Mouse (Mus musculus): ENCODE data around the gene Aurkaip1. TPM values are rescaled to one million over a fixed set of nuclear protein-coding genes. Genes with fewer than 3 reads are reported as not detected.

Gene Aurkaip1
- total RNA-seq, 2 experiments from 2014 or later, result 149 to 159 TPM

DNA sequence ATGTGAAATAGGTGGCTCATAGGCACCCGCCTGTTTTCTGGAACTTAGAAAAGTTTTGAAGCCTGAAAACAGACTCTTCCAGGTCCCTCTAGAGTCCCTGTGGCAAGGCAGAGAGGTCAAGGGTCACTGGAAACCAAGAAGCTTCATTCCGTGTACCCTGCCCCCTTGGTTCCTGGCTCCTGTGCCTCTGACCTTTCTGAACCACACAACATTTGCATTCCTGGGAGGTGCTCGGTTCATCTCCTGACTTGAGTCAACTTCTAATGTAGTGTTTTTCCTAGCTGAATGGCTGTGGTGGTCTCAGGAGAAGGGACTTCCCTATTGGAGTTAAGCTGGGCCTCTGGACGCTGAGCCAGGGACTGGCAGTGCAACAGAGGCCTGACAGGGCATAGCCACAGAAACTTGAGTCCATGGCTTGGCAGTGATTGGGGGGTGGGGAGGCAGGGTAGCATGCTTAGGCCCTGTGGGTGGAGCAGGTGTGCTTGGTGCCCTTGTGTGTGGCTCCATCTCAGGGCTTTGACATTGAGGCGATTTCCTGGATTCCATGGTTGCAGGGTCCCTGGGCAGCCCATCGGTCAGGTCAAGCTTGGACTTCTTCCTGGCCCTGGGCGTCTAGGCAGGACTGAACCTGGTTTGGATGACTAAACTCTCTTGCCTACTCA, 17.5 kb downstream of the Aurkaip1 start:
- ATAC-seq (replicated peaks; ENCODE audit: poor library complexity, severe bottlenecking), result no peak; the same call in 1 of the 2 replicates

DNA sequence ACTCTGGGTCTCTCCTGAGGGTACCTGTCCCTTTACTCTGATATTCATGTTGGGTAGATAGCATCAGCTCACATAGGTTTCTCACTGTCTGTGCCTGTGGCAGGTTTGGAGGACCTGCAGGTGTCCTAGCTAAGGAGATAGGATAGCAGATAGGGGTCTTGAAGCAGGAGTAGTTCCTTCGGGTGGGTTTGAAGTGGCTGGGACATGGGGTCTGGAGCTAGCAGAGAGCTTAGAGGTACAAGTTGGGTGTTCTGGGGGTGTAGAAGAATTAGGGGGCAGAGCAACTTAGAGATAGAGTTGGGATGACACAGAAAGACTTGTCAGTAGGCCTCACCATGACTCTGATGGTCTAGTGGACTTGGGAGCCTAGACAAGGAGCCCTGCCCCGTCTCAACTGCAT, 18.3 kb downstream of the Aurkaip1 start:
- no peak for ATAC-seq (replicated peaks; ENCODE audit: poor library complexity, severe bottlenecking)

DNA sequence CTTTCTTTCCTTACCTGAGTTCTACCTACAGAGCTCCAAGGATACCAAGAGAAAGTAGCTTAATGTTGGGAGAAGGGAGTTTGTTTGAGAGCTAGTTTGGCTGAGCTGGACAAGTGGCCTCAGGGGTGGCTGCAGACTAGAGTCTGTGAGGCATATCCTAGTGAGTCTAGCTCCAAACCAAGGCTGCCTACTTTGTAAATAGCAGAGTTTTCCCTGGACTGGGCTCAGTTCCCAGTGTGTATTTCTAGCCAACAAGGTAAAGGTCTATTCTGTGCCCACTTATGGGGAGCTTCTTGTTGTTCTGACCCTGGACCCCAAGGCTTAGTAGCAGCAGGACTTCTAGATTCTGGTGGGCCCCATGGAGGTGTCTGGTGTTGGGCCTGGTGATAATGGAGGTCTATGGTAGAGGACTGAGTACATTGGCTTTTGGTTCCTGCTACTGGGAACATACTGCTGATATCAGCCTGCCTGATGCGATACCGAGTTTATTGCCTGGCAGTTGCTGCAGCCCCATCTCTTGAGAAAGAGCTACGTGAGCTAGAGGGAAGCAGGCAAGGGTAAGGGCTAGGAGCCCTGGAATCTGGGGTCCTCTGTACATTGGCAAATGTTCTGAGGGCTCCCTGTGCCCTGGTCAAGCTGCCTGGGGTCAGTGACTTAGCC, 18.9 kb downstream of the Aurkaip1 start:
- no peak for ATAC-seq (replicated peaks; ENCODE audit: poor library complexity, severe bottlenecking)

DNA sequence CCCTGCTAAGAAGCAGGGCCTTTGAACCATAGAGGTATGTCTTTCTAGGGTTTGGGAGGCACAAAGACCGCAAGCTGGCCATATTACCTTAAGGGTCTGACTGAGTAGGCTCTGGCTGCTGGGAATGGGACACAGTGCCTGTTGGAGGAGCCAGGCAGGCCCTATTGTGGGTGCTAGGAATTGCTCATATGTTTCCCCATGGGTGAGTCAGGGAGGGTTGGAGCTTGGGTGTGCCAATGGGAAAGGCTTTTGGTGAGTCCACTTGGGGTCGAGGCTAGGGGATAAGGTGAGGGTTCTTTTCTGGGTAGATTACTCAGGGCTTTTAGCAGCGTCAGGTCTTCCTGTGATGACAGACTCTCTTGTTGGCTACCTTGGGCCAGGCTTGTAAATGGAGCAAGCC, 20.3 kb downstream of the Aurkaip1 start:
- ATAC-seq (replicated peaks; ENCODE audit: poor library complexity, severe bottlenecking), result no peak

DNA sequence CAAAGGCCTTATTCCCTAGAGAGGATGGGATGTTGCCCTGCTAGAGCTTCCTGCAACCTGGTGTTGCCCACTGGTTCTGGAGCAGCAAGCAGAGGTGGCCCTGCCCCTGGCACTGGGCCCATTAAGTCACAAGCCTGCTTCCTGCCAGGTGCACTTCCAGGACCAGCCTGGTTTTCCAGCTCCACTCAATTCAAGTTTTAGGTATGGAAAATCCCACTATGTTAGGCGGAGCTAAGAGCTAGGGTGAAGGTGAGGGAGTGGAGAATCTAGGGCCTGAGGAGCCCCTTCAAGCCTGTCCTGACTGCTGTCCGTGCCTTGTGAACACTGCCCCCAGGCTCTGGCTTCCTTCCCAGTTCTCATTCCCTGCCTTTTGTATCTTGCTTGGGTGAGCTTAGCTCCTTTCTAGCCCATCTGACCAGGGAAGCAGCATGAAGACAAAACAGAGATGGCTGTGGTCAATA, 20.9 kb downstream of the Aurkaip1 start:
- ATAC-seq (replicated peaks; ENCODE audit: poor library complexity, severe bottlenecking), result no peak

DNA sequence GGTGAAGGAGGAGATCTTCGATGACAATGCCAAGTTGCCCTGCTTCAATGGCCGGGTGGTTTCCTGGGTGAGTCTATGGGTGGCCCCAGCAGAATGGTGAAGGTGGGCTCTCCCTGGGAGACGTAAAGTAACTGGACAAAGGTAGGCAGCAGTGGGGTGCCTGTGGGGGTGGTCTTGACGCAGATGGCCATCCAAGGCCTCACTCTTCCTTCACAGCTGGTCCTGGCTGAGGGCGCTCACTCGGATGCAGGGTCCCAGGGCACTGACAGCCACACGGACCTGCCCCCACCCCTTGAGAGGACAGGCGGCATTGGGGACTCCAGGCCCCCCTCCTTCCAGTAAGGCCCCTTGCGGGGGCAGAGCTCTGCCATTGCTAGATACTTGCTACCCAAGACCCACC, 22.3 kb downstream of the Aurkaip1 start:
- no peak for ATAC-seq (replicated peaks; ENCODE audit: poor library complexity, severe bottlenecking)

DNA sequence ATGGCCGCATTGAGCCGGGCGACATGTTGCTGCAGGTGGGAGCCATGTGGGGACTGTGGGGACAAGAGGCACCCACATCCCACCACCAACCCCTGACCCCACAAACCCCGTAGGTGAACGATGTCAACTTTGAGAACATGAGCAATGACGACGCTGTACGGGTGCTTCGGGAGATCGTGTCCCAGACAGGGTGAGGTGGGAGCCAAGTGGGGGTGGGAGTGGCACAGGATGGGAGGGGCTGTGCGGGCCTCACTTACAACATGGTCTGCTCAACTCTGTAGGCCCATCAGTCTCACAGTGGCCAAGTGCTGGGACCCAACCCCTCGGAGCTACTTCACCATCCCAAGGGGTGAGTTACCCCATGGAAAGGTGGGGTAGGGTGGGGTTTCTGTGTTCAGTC, 23.9 kb downstream of the Aurkaip1 start:
- no peak for ATAC-seq (replicated peaks; ENCODE audit: poor library complexity, severe bottlenecking)

DNA sequence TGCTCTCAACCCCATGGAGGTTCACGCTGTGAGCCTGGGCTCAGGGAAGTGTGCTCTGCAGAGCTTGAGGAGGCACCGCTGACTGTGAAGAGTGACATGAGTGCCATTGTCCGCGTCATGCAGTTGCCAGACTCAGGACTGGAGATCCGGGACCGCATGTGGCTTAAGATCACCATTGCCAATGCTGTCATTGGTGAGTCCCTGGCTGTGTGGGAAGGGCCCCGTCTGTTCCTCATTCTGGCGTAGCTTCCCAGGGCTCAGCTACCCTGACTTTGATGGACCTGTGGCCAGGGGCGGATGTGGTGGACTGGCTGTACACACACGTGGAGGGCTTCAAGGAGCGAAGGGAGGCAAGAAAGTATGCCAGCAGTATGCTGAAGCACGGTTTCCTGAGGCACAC, 25.0 kb downstream of the Aurkaip1 start:
- ATAC-seq (replicated peaks; ENCODE audit: poor library complexity, severe bottlenecking), result 0 out of 2 replicates have a peak, but pooled peaks have one; percentile 17

DNA sequence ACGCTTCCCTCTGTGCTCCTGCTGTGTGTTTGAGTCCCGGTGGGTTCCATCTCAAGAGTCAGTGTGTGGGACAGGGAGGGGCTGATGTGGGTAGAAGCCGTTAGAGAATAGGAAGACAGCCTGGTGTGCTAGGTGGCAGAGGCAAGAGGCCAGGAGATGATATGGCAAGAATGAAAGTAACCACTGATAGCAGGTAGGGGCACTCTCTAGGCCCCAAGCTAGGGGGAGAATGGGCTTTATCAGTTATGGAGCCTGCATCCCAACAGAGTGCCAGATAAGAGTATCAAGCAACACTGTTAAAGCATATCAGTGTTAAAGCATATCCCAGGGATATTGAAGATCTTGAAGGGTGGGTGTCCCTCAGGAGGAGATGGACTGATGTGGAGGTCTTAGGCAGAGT, 25.8 kb downstream of the Aurkaip1 start:
- no peak for ATAC-seq (replicated peaks; ENCODE audit: poor library complexity, severe bottlenecking)

DNA sequence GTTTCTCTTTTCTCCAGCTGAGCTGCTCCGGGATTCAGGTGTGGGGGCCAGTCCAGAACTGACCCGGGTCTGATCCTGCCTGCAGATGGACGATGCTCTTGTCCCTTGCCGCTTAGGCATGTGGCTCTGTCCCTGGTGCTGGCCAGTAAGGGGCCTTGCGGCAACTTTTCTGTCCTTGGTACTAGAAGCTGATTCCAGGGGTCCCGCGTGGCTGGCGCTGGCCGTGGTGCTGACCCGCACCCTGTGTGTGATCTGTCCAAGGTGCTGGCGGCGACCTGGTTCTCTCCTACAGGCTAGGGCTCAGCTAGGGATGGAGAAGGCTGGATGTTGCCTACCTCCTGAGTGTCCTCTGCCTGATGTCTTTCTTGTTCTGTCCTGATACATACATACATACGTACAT, 28.2 kb downstream of the Aurkaip1 start:
- ATAC-seq (replicated peaks; ENCODE audit: poor library complexity, severe bottlenecking), result peak; percentile 78

DNA sequence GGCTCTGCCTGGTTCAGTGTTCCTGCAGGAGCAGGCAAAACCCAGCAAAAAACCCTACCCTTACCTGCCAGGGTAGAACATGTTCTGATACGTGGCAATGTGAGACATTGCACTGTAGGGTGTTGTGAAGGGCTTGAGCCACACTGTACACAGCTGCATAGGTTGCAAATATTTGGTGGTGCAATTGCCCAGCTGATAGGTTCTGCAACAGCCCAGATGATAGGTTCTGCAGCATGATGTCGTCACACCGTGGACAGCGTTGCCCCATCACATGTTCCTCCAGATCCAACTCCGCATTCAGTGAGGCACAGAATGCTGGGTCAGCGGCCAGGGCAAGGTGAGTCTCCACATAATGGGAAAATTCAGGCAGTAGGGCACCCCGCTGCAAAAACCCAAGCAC, 30.7 kb downstream of the Aurkaip1 start:
- peak; percentile 60 for ATAC-seq (replicated peaks; ENCODE audit: poor library complexity, severe bottlenecking)

DNA sequence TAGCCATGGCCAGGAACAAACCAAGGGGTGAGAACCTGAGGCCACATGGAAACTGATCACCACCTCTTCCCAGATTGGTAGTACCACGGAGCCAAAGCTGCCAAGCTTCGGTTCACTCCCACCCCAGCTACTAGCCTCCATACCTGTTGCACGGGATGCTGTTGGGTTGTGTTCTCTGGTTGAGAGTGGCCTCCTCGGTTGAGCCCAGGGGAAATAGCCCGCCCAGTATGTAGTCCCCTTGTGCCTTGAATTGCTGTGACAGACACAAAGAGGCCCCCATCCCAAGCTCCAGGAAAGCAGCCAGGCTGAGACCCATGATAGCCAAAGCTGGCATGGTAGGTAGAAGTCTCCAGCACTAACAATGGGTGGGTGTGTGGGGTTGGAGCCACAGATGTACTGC, 31.9 kb downstream of the Aurkaip1 start, which contains the start of gene Tas1r3:
TSS of gene Tas1r3 (minus strand) at position 362 of the 400 bp plus-strand sequence.
- ATAC-seq (replicated peaks; ENCODE audit: poor library complexity, severe bottlenecking), result no peak

DNA sequence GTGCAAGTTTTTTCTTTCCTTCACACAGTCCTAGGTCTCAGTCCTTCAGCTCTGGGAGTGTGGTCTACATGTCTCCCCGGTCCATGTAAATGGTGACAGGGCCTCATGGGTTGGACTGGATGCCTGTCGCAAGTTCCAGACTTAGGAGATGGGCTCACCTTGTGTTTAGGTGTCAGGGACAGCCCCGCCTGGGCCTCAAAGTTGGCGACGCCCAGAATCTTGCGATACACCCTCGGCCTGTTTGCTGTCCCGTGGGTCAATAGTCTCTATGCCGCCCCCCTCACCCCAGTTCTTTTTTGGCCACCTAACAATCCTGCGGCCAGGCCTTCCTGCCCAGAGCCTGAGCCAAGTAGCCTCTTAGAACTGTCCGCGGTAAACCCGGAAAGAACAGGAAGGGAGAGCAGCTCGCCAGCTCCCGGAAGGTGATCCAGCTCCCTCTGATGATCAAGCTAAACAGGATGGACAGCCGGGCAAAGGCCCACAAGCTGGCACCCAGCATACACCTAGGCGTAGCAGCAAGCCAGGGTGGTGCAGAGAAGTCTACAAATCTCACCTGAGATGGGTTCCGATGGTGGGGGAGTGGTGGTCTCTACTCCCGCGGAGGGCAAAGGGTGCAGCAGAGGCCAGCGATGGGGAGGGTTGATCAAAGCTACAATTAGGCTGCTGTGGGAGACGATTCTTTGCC, 37.7 kb downstream of the Aurkaip1 start:
- ATAC-seq (replicated peaks; ENCODE audit: poor library complexity, severe bottlenecking), result peak; percentile 47

DNA sequence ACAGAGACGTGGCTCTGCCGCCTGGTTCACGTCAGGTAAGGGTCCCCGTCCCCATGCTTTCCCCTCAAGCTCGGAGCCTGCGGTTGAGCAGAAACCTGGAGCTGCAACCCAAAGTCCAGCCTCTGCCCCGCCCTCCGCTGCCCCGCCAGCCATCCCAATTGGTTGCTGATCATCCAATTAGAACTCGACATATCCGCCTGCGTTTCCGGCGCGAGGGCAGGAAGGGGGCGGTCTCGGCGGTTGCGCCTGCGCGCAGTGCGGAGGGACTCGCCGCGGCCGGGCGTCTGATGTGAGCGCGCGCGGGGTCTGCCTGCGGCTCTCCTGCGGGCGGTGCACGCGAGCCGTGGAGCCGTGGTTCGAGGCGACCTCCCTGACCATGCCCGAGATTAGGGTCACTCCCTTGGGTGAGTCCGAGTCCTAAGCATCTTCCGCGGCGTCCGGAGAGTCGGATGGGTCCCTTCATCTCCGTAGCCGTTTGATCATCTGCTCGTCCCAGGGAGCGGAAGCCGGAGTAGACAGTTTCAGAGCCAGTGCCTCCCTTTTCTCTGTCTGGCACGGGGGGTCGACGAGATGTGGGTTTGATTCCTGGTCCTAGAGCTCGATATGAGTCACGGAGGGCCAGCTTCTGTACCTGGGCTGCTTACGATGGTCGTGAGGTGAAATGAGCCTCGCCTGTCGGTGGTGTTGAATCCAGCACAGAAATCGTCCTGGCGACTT, 38.4 kb downstream of the Aurkaip1 start, which contains the start of the genes Cptp and Ints11:
TSS of gene Cptp (minus strand) at position 124 of the 717 bp plus-strand sequence.
TSS of gene Ints11 (plus strand) at position 230 of the 717 bp plus-strand sequence.
- ATAC-seq (replicated peaks; ENCODE audit: poor library complexity, severe bottlenecking), result peak; percentile 95

DNA sequence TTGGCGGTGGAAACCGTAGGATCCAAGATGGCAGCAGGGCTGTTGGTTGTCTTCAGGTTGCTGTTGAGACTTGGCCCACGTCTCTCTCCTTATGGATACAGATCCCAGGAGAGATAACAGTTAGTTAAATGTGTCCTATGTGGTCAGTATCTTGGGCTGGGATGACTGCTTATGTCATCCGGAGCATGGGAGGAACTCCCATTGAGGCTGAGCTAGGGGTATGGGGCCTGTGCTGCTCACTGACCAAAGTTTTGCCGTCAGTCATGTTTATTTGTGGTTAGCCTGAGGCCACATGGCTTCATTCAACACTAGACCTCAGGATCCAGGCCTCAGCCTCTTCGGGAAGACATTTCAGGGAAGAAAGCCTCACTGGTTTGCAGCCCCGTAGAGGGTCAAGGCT, 40.3 kb downstream of the Aurkaip1 start:
- no peak for ATAC-seq (replicated peaks; ENCODE audit: poor library complexity, severe bottlenecking)

Other genes starting within 250 kb of the Aurkaip1 start
- gene Slc35e2, start 229.9 kb upstream of the Aurkaip1 start, total RNA-seq (2014; fragmentation: Nextera tagmentation), result 10.4 and 16.8 TPM in 2 replicates
- gene Slc35e2, start 229.9 kb upstream of the Aurkaip1 start, total RNA-seq (2017), result 6.9 and 10.3 TPM in 2 replicates
- 53.9 and 57.8 TPM in 2 replicates for gene Cdk11b, start 206.4 kb upstream of the Aurkaip1 start, total RNA-seq (2014; fragmentation: Nextera tagmentation)
- gene Cdk11b, start 206.4 kb upstream of the Aurkaip1 start, total RNA-seq (2017), result 42.1 and 44.8 TPM in 2 replicates
- gene Gm10563, start 185.9 kb upstream of the Aurkaip1 start, total RNA-seq (2014; fragmentation: Nextera tagmentation), result not detected in 2 replicates
- not detected in 2 replicates for gene Gm10563, start 185.9 kb upstream of the Aurkaip1 start, total RNA-seq (2017)
- not detected in 2 replicates for gene Mmp23, start 177.9 kb upstream of the Aurkaip1 start, total RNA-seq (2014; fragmentation: Nextera tagmentation)
- gene Mmp23, start 177.9 kb upstream of the Aurkaip1 start, total RNA-seq (2017), result not detected in 2 replicates
- 2.9 and 18.0 TPM in 2 replicates for gene Mib2, start 162.1 kb upstream of the Aurkaip1 start, total RNA-seq (2014; fragmentation: Nextera tagmentation)
- 15.6 and 17.7 TPM in 2 replicates for gene Mib2, start 162.1 kb upstream of the Aurkaip1 start, total RNA-seq (2017)
- gene Fndc10, start 136.9 kb upstream of the Aurkaip1 start, total RNA-seq (2014; fragmentation: Nextera tagmentation), result 2.8 and 7.6 TPM in 2 replicates
- 0.88 and 2.1 TPM in 2 replicates for gene Fndc10, start 136.9 kb upstream of the Aurkaip1 start, total RNA-seq (2017)
- 58.5 and 75.8 TPM in 2 replicates for gene Ssu72, start 126.5 kb upstream of the Aurkaip1 start, total RNA-seq (2014; fragmentation: Nextera tagmentation)
- gene Ssu72, start 126.5 kb upstream of the Aurkaip1 start, total RNA-seq (2017), result 80.5 and 99.6 TPM in 2 replicates
- gene Tmem240, start 96.5 kb upstream of the Aurkaip1 start, total RNA-seq (2014; fragmentation: Nextera tagmentation), result 0.32 and 0.95 TPM in 2 replicates
- 0.31 TPM in 1 of 2 replicates, not detected in the other for gene Tmem240, start 96.5 kb upstream of the Aurkaip1 start, total RNA-seq (2017)
- 66.8 and 134 TPM in 2 replicates for gene Atad3a, start 70.2 kb upstream of the Aurkaip1 start, total RNA-seq (2014; fragmentation: Nextera tagmentation)
- gene Atad3a, start 70.2 kb upstream of the Aurkaip1 start, total RNA-seq (2017), result 95.3 and 118 TPM in 2 replicates
- not detected in 2 replicates for gene Vwa1, start 56.6 kb upstream of the Aurkaip1 start, total RNA-seq (2014; fragmentation: Nextera tagmentation)
- gene Vwa1, start 56.6 kb upstream of the Aurkaip1 start, total RNA-seq (2017), result 0.26 and 0.36 TPM in 2 replicates
- not detected in 2 replicates for gene Tmem88b, start 45.4 kb upstream of the Aurkaip1 start, total RNA-seq (2014; fragmentation: Nextera tagmentation)
- not detected in 2 replicates for gene Tmem88b, start 45.4 kb upstream of the Aurkaip1 start, total RNA-seq (2017)
- not detected in 2 replicates for gene Ankrd65, start 40.8 kb upstream of the Aurkaip1 start, total RNA-seq (2014; fragmentation: Nextera tagmentation)
- not detected in 2 replicates for gene Ankrd65, start 40.8 kb upstream of the Aurkaip1 start, total RNA-seq (2017)
- gene Mrpl20, start 28.4 kb upstream of the Aurkaip1 start, total RNA-seq (2014; fragmentation: Nextera tagmentation), result 191 and 198 TPM in 2 replicates
- gene Mrpl20, start 28.4 kb upstream of the Aurkaip1 start, total RNA-seq (2017), result 84.2 and 91.1 TPM in 2 replicates
- gene Ccnl2, start 18.8 kb upstream of the Aurkaip1 start, total RNA-seq (2014; fragmentation: Nextera tagmentation), result 94.6 and 104 TPM in 2 replicates
- 75.5 and 84.0 TPM in 2 replicates for gene Ccnl2, start 18.8 kb upstream of the Aurkaip1 start, total RNA-seq (2017)
- 0.39 TPM in 1 of 2 replicates, not detected in the other for gene Mxra8, start 8.4 kb downstream of the Aurkaip1 start, total RNA-seq (2014; fragmentation: Nextera tagmentation)
- not detected in 2 replicates for gene Mxra8, start 8.4 kb downstream of the Aurkaip1 start, total RNA-seq (2017)
- 10.1 and 20.3 TPM in 2 replicates for gene Dvl1, start 16.1 kb downstream of the Aurkaip1 start, total RNA-seq (2014; fragmentation: Nextera tagmentation)
- gene Dvl1, start 16.1 kb downstream of the Aurkaip1 start, total RNA-seq (2017), result 12.4 and 21.6 TPM in 2 replicates
- gene Tas1r3, start 32.1 kb downstream of the Aurkaip1 start, total RNA-seq (2014; fragmentation: Nextera tagmentation), result 1.5 TPM in 1 of 2 replicates, not detected in the other
- 0.30 and 0.93 TPM in 2 replicates for gene Tas1r3, start 32.1 kb downstream of the Aurkaip1 start, total RNA-seq (2017)
- gene Cptp, start 38.2 kb downstream of the Aurkaip1 start, total RNA-seq (2014; fragmentation: Nextera tagmentation), result 9.4 and 16.7 TPM in 2 replicates
- 7.0 and 7.8 TPM in 2 replicates for gene Cptp, start 38.2 kb downstream of the Aurkaip1 start, total RNA-seq (2017)
- gene Ints11, start 38.3 kb downstream of the Aurkaip1 start, total RNA-seq (2014; fragmentation: Nextera tagmentation), result 49.0 and 64.7 TPM in 2 replicates
- gene Ints11, start 38.3 kb downstream of the Aurkaip1 start, total RNA-seq (2017), result 34.7 and 37.9 TPM in 2 replicates
- 21.2 and 29.3 TPM in 2 replicates for gene Pusl1, start 60.5 kb downstream of the Aurkaip1 start, total RNA-seq (2014; fragmentation: Nextera tagmentation)
- 41.8 and 48.6 TPM in 2 replicates for gene Pusl1, start 60.5 kb downstream of the Aurkaip1 start, total RNA-seq (2017)
- gene Acap3, start 60.5 kb downstream of the Aurkaip1 start, total RNA-seq (2014; fragmentation: Nextera tagmentation), result 10.7 and 23.1 TPM in 2 replicates
- gene Acap3, start 60.5 kb downstream of the Aurkaip1 start, total RNA-seq (2017), result 6.0 and 6.1 TPM in 2 replicates
- gene Ube2j2, start 112.6 kb downstream of the Aurkaip1 start, total RNA-seq (2014; fragmentation: Nextera tagmentation), result 68.8 and 78.6 TPM in 2 replicates
- 81.6 and 84.8 TPM in 2 replicates for gene Ube2j2, start 112.6 kb downstream of the Aurkaip1 start, total RNA-seq (2017)
- 15.4 and 32.2 TPM in 2 replicates for gene C1qtnf12, start 131.0 kb downstream of the Aurkaip1 start, total RNA-seq (2014; fragmentation: Nextera tagmentation)
- 10.6 and 11.0 TPM in 2 replicates for gene C1qtnf12, start 131.0 kb downstream of the Aurkaip1 start, total RNA-seq (2017)
- gene B3galt6, start 161.4 kb downstream of the Aurkaip1 start, total RNA-seq (2014; fragmentation: Nextera tagmentation), result 6.4 and 6.6 TPM in 2 replicates
- 10.3 and 10.7 TPM in 2 replicates for gene B3galt6, start 161.4 kb downstream of the Aurkaip1 start, total RNA-seq (2017)
- 62.0 and 73.4 TPM in 2 replicates for gene Sdf4, start 161.6 kb downstream of the Aurkaip1 start, total RNA-seq (2014; fragmentation: Nextera tagmentation)
- 174 and 182 TPM in 2 replicates for gene Sdf4, start 161.6 kb downstream of the Aurkaip1 start, total RNA-seq (2017)
- gene Tnfrsf4, start 182.6 kb downstream of the Aurkaip1 start, total RNA-seq (2014; fragmentation: Nextera tagmentation), result 2.2 TPM in 1 of 2 replicates, not detected in the other
- 1.1 TPM in 1 of 2 replicates, not detected in the other for gene Tnfrsf4, start 182.6 kb downstream of the Aurkaip1 start, total RNA-seq (2017)
- gene Tnfrsf18, start 194.9 kb downstream of the Aurkaip1 start, total RNA-seq (2014; fragmentation: Nextera tagmentation), result 0.99 and 4.6 TPM in 2 replicates
- gene Tnfrsf18, start 194.9 kb downstream of the Aurkaip1 start, total RNA-seq (2017), result 1.9 and 4.6 TPM in 2 replicates
- gene Ttll10, start 228.1 kb downstream of the Aurkaip1 start, total RNA-seq (2014; fragmentation: Nextera tagmentation), result not detected in 2 replicates
- gene Ttll10, start 228.1 kb downstream of the Aurkaip1 start, total RNA-seq (2017), result not detected in 2 replicates

Data from granulocyte monocyte progenitor cell, adult 5-6 weeks (primary cell).